Mouse (Mus musculus): ENCODE measurements around the gene Poc1b.

DNA sequence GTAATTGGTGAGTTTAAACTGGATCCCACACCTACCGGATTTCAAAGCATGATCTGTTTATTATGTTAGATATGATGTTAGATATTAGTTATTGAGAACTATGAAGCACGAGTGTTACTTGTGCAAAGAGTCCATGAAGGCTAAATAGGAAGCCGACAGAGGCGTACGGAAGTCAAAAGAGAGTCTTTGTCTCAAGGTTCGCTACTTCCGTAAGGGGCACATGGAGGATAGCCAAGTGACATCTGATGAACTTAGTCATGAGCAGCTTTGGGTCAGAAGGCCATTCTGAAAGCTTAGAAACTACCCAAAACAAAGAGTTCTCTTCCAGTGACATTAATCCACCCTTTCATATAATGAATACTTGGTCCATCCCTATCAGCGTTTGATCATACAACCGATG is 128.2 kb downstream of the Poc1b start:
- TF ChIP-seq CTCF (IDR thresholded peaks at IDR 0.05; ENCODE audit: borderline replicate concordance, control insufficient read depth, extremely low read depth, insufficient read depth, low read length, poor library complexity) (no peak), POLR2A (IDR thresholded peaks at IDR 0.05; ENCODE audit: control insufficient read depth, extremely low read depth, insufficient read depth, low read length, poor library complexity) (no peak)

Measured in thymus, adult 2 months (tissue).